Mouse (Mus musculus) midbrain, embryonic 14.5 days (tissue): ENCODE data around the gene March6. TPM values are rescaled to one million over a fixed set of nuclear protein-coding genes. Genes with fewer than 3 reads are reported as not detected.

ENCODE experiments used
- ATAC-seq: fragments of 200-750 bp; cut with Nextera tagmentation; 2 replicates; pipeline ENCODE4 v1.8.0; 2017; ENCODE audit warnings: moderate number of reproducible peaks, moderate library complexity; ENCODE audit not compliant: low FRiP score, low TSS enrichment
- DNase-seq: peaks from one replicate; pipeline ENCODE4 v3.0.0-alpha.2; 2015
- H3K27ac ChIP-seq: fragments of 300-500 bp; sonication (generic); replicated peaks from 2 replicates; pipeline ENCODE4 v1.5.1; 2014; ENCODE audit warnings: mild to moderate bottlenecking, low read depth, low read length, moderate library complexity
- H3K27me3 ChIP-seq: fragments of 300-500 bp; sonication (generic); 2 replicates; pipeline ENCODE4 v1.6.1; 2014; ENCODE audit warnings: low read length, control low read depth, mixed read lengths; ENCODE audit not compliant: control insufficient read depth, insufficient read depth
- H3K36me3 ChIP-seq: fragments of 300-500 bp; sonication (generic); 2 replicates; pipeline ENCODE4 v1.6.1; 2014; ENCODE audit warnings: low read length, control low read depth; ENCODE audit not compliant: control insufficient read depth, insufficient read depth
- H3K4me1 ChIP-seq: fragments of 300-500 bp; sonication (generic); 2 replicates; pipeline ENCODE4 v1.6.1; 2014; ENCODE audit warnings: mild to moderate bottlenecking, antibody characterized with exemption, low read length, control low read depth; ENCODE audit not compliant: control insufficient read depth, insufficient read depth
- H3K4me2 ChIP-seq: fragments of 300-500 bp; sonication (generic); 2 replicates; pipeline ENCODE4 v1.6.1; 2014; ENCODE audit warnings: mild to moderate bottlenecking, low read length, moderate library complexity
- H3K4me3 ChIP-seq: fragments of 300-500 bp; sonication (generic); replicated peaks from 2 replicates; pipeline ENCODE4 v1.5.1; 2014; ENCODE audit warnings: low read depth, low read length
- H3K9ac ChIP-seq: fragments of 300-500 bp; sonication (generic); replicated peaks from 2 replicates; pipeline ENCODE4 v1.6.1; 2014; ENCODE audit warnings: mild to moderate bottlenecking, low read length, moderate library complexity
- H3K9me3 ChIP-seq: fragments of 300-500 bp; sonication (generic); 2 replicates; pipeline ENCODE4 v1.6.1; 2016; ENCODE audit warnings: low read length, control low read depth, mixed read lengths; ENCODE audit not compliant: control insufficient read depth
- WGBS: fragments of 180-500 bp; shearing (Covaris S2); extraction: QIAGEN DNeasy Blood & Tissue Kit; methylation state at CpG from one replicate; pipeline ENCODE4 v1.1.7; 2014; 5-methylcytosine and 5-hydroxymethylcytosine counted together
- polyA plus RNA-seq: library from polyadenylated mRNA; unstranded; fragments of >200 nt; fragmentation: Nextera tagmentation; extraction: Ambion mirVana; gene quantifications from 2 replicates; pipeline ENCODE4 v1.2.1, GENCODE M21; 2014

The March6 gene
- polyA plus RNA-seq, 1 experiment from 2014 or later, result 117 TPM

GRCm38 (mm10) chr15:31426066-31426706, 104.7 kb downstream of the March6 start:
- no peaks in the 10 kb centered on the region for H3K9me3 ChIP-seq
- H3K9ac ChIP-seq, result no peak overlapping the region
- no peak overlapping the region for H3K27ac ChIP-seq
- H3K27me3 ChIP-seq, result no peaks in the 10 kb centered on the region
- no peaks in the 10 kb centered on the region for H3K4me1 ChIP-seq
- 53% methylated on average over 8 of the region's 8 CpGs for WGBS
- ATAC-seq, result no peak
- H3K36me3 ChIP-seq, result no peaks in the 10 kb centered on the region
- no peak overlapping the region for H3K4me2 ChIP-seq
- no peak overlapping the region for H3K4me3 ChIP-seq
- DNase-seq, result no peak

- Histone ChIP-seq H3K4me1 (no peaks in the 10 kb centered on the region), H3K4me3 (no peak overlapping the region), H3K4me2 (no peak overlapping the region), H3K27me3 (no peaks in the 10 kb centered on the region), H3K9me3 (no peaks in the 10 kb centered on the region), H3K36me3 (no peaks in the 10 kb centered on the region), H3K27ac (no peak overlapping the region), H3K9ac (no peak overlapping the region)
- WGBS, result 80% methylated on average over 7 of the region's 7 CpGs
- no peak for DNase-seq
- no peak for ATAC-seq
These were observed 108.0 kb downstream of the March6 start for GRCm38 (mm10) chr15:31422649-31423369.

- Histone ChIP-seq H3K4me3 (no peak overlapping the region), H3K4me1 (no peaks in the 10 kb centered on the region), H3K9me3 (no peaks in the 10 kb centered on the region), H3K27ac (no peak overlapping the region), H3K9ac (no peak overlapping the region), H3K36me3 (no peaks in the 10 kb centered on the region), H3K27me3 (no peaks in the 10 kb centered on the region), H3K4me2 (no peak overlapping the region)
- no peak for ATAC-seq
- DNase-seq, result peak; percentile 36
- WGBS, result 45% methylated on average over 9 of the region's 9 CpGs
These were observed 111.8 kb downstream of the March6 start for GRCm38 (mm10) chr15:31419037-31419436.

DNA sequence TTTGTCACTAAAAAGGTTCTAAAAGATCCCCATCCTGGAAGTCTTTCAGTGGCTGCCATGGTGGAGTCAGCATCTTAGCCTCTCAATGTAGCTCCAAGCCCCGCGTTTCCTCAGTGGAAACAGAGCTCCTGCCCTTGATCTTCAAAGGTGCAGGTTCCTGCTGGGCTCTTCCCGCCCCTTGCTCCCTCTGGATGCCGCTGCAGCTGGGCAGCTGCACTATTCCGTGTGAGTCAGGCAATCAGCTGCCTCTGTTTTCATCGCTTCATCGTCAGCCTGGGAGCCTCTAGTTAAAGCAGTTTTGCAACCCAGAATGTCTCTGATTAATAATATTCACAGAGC, 112.2 kb downstream of the March6 start:
- Histone ChIP-seq H3K9ac (no peak overlapping the region), H3K27ac (no peak overlapping the region), H3K4me1 (no peaks in the 10 kb centered on the region), H3K4me3 (no peak overlapping the region), H3K36me3 (no peaks in the 10 kb centered on the region), H3K27me3 (no peaks in the 10 kb centered on the region), H3K4me2 (no peak overlapping the region), H3K9me3 (no peaks in the 10 kb centered on the region)
- DNase-seq, result peak; percentile 27
- ATAC-seq, result 0 out of 2 replicates have a peak, but pooled peaks have one; percentile 51
- 26% methylated on average over 7 of the region's 7 CpGs for whole genome bisulfite sequencing

- no peaks in the 10 kb centered on the region for H3K4me1 ChIP-seq
- no peaks in the 10 kb centered on the region for H3K27me3 ChIP-seq
- WGBS, result 69% methylated on average over 21 of the region's 21 CpGs
- no peaks in the 10 kb centered on the region for H3K36me3 ChIP-seq
- DNase-seq (peak; percentile 15), ATAC-seq (peak; percentile 41; the same call in 1 of the 2 replicates)
- H3K4me2 ChIP-seq, result 0 out of 2 replicates have a peak overlapping the region, but pooled peaks have one; percentile 2
- no peaks in the 10 kb centered on the region for H3K9me3 ChIP-seq
- 0 out of 2 replicates have a peak overlapping the region, but pooled peaks have one; percentile 32 for H3K27ac ChIP-seq
- H3K4me3 ChIP-seq, result no peak overlapping the region
- H3K9ac ChIP-seq, result no peak overlapping the region
These were observed 112.8 kb downstream of the March6 start for GRCm38 (mm10) chr15:31417796-31418685.

DNA sequence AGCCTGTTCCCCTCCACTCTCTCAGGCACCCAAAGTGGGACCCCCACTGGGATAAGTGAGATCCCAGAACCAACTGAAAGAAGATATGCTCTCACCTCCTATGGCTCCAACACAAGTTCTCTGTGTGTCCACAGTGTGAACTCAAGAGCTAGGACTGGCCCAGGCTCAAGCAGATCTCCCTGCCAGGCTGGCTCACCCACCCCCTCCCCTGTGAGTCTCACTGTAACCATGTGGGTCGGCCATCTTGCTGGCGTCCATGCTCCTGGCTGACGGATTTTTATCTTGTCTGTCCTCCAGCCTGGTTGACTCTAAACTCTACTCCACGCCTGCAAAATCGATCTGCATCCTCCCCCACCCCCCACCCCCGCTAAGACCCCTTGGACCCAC, 113.5 kb downstream of the March6 start:
- H3K9me3 ChIP-seq, result no peaks in the 10 kb centered on the region
- H3K4me2 ChIP-seq, result no peak overlapping the region
- H3K4me1 ChIP-seq, result no peaks in the 10 kb centered on the region
- no peak overlapping the region for H3K4me3 ChIP-seq
- 0 out of 2 replicates have a peak overlapping the region, but pooled peaks have one; percentile 32 for H3K27ac ChIP-seq
- H3K9ac ChIP-seq, result no peak overlapping the region
- no peaks in the 10 kb centered on the region for H3K36me3 ChIP-seq
- DNase-seq (no peak), ATAC-seq (no peak)
- H3K27me3 ChIP-seq, result no peaks in the 10 kb centered on the region
- WGBS, result 69% methylated on average over 6 of the region's 6 CpGs

DNA sequence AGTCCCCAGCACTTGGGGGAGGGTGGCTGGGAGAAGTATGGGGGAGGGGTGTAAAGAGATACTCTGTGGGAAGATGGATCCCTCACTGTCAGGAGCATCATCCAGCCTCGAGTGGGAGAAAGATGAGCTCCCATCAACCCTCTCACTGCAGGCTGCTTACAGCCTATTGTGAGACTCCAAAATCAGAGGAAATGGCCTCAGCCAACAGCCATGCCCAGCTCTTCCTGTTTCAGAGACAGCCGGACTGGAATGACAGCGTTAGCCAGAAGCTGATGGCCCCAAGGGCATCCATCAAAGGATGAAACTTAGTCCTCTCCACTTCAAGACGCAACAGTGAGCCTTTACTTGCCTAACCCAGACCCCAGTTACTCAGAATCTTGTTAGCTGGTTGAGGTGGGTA, 115.7 kb downstream of the March6 start:
- no peak overlapping the region for H3K9ac ChIP-seq
- H3K4me3 ChIP-seq, result no peak overlapping the region
- ATAC-seq, result no peak
- H3K36me3 ChIP-seq, result no peaks in the 10 kb centered on the region
- WGBS, result 75% methylated on average over 4 of the region's 4 CpGs
- no peaks in the 10 kb centered on the region for H3K9me3 ChIP-seq
- no peaks in the 10 kb centered on the region for H3K4me1 ChIP-seq
- no peak for DNase-seq
- H3K4me2 ChIP-seq, result no peak overlapping the region
- no peak overlapping the region for H3K27ac ChIP-seq
- H3K27me3 ChIP-seq, result no peaks in the 10 kb centered on the region

- H3K9ac ChIP-seq, result no peak overlapping the region
These were observed 116.5 kb downstream of the March6 start for GRCm38 (mm10) chr15:31414179-31414898.

More at GRCm38 (mm10) chr15:31414179-31414898, 116.5 kb downstream of the March6 start:
- Histone ChIP-seq H3K4me2 (no peak overlapping the region), H3K27me3 (no peaks in the 10 kb centered on the region), H3K4me1 (no peaks in the 10 kb centered on the region), H3K36me3 (no peaks in the 10 kb centered on the region), H3K9me3 (no peaks in the 10 kb centered on the region), H3K4me3 (no peak overlapping the region), H3K27ac (no peak overlapping the region)
- WGBS, result 54% methylated on average over 6 of the region's 6 CpGs
- DNase-seq (no peak), ATAC-seq (no peak)
